Mouse (Mus musculus) left cerebral cortex, adult 11 months (tissue): ENCODE measurements around the gene Tmem240.
"Not testable (repeated sequence)": the region's sequence is repeated elsewhere in the genome, so short reads cannot be mapped to it uniquely, and the experiment has no call there.

Experiments
- DNase-seq: peaks from one replicate; pipeline ENCODE4 v3.0.0; 2022; ENCODE audit warnings: low spot score

Gene Tmem240

GRCm38 (mm10) chr4:155734350-155734941, at the start of gene Tmem240:
Gene Tmem240, plus strand, starts transcription at chr4:155734800.
- peak; percentile 88 for DNase-seq

DNA sequence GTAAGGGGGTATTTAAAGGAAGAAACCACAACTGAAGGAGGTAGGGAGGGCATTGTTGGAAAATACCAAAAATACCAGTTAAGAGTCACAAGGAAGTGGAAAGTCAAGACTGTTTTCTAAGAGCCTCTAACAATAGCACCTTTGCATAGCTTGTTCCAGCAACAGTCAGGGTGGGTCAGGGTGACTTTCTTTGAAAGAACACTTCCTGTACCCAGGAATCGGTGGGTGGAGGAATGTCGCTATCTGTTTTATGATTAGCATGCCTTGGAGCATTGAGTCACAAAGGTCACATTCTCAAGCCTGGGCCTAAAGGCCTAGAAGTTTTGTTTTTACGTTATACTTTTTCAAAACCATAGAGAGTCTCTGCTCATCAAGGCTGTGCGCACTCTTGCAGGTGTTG, 46.8 kb upstream of the Tmem240 start:
- DNase-seq, result not testable (repeated sequence)

DNA sequence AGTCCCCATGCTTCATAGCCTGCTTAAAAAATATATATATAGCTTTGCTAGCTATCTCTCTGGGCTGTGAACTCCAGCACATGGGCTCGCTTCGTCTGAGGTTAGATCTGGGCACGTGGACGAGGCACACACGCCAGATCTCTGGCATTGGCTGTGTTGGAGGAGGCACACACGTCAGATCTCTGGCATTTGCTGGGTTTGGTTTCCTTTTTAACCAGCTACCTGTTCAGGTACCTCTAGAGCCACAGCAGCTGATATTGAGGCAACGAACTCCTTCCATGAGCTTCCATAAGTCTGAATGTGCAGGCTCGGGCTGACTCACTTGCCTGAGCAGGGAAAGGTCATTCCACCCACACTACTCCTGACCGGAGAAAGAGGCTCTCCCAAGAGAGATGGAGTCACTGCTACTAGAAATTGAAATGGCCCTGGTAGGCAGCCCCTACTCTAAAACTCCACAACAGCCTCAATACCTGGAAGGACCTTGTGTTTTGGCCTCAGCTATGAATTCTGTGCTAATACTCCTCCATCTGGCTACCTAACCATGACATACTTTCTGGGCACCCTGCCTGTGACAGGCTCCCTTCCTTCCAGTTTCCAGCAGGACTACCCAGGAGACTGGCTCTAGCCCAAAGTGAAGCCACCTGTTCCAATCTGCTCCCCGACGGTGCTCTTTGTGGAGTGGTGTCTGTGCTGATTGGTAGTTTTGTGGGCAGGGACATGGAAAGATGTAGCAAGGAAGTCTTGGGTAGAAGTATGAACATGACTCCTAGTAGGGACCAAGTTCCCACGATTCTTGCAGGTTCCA, 43.8 kb upstream of the Tmem240 start:
- no peak for DNase-seq

- no peak for DNase-seq
These were observed 42.2 kb upstream of the Tmem240 start for GRCm38 (mm10) chr4:155692421-155692820.

DNA sequence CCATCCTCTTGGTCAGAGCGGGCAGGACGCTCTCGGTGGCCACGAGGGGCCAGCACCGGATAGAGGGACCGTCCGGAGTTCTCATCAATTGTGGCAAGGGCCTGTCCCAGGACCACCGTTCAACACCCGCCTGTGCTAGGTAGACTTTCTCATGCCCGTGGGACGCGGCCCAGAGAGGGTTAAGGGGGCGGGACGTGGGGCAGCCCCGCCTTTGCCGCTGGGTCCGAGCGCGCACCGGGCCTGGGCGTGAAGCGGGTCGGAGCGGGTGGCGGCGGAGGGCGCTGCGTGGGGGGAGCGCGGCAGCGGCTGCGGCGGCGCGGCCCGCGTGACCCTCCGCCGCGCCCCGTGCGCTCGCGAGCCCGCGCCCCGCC, 40.5 kb upstream of the Tmem240 start, which contains the start of gene Fndc10:
Gene Fndc10, plus strand, starts transcription at position 232 of the 371 bp plus-strand sequence.
- peak; percentile 59 for DNase-seq

- DNase-seq, result peak; percentile 75
These were observed 39.9 kb upstream of the Tmem240 start for GRCm38 (mm10) chr4:155694482-155695401.

DNA sequence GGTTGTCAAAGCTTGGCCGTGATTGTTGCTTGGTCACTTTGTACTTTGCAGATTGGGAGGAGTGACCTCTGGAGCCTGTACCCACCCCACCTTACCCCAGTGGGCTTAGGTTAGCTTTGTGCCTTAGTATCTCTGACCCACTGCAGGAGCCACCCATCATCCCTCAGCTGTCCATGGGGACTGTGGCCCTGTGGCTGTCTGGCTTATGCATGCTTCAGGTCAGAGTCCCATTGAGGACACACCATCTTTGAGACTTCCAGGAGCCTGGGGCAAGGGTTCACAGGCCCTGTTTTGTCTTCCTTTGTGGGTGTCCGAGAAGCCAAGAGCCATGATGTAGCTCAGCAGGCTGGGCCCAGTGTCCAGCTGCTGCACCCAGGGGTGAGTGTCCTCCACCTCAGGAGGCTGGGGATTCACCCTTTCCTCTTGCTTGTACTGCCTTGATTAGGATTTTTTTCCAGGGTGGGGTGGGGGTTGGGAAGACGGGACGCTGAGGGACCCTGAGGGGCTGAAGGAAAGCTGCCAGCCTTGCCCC, 39.0 kb upstream of the Tmem240 start:
- no peak for DNase-seq

- DNase-seq, result no peak
These were observed 38.0 kb upstream of the Tmem240 start for GRCm38 (mm10) chr4:155696261-155697255.

DNA sequence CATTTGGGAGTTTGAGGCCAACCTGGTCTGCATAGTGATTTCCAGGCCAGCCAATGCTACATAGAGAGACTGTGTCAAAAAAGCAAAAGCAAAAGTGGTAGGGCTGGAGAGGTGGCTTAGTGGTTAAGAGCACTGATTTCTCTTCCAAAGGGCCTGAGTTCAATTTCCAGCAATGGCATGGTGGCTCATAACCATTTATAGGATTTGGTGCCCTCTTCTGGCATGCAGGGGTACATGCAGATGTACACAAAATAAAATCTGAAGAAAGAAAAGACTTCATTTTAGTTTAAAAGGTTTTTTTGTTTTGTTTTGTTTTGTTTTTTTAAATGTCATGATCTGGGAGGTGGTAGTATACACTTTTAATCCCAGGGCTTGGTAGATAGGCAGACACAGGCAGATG, 34.2 kb upstream of the Tmem240 start:
- no peak for DNase-seq

DNA sequence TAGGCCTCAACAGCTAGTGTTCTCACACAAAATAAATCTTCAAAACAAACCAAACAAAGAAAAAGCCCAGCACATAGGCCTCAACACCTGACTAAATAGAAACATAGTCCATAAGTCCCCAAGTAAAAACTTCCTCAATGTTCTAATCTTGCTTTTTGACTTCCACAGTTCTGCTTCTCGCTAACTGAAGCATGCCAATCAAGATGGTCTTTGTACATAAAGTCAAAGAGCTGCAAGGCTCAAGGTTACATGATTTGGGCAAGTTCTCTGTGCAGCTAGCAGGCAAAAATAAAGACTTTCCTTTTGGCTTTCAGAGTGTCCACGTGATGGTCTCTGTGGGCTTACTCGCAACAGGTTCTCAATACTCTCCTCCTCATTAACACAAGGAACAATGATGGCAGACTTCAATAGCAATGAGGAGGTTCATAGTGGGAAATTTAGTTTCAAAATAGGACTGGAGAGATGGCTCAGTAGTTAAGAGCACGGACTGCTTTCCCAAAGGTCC, 31.1 kb upstream of the Tmem240 start:
- DNase-seq, result no peak

- DNase-seq, result peak; percentile 89
These were observed 29.6 kb upstream of the Tmem240 start, which contains the start of gene Ssu72 for GRCm38 (mm10) chr4:155704721-155705591. Gene Ssu72, plus strand, starts transcription at chr4:155704800.

DNA sequence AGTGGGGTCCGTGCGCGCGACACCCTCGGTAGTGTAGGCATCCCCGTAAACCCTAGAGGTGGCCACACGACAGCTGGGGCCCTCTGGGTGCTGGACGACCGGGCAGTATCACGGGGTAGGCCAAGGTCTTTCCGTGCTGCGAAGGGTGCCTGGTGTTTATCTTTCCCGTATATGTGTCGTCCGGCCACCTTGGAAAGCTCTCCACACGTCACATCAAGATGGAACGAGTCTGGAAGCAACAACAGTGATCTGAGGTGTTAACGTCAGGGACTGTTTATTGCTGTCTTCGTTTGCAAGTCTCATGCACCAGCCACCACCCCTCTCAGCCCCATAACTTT, 29.0 kb upstream of the Tmem240 start:
- DNase-seq, result no peak

- DNase-seq, result no peak
These were observed 26.0 kb upstream of the Tmem240 start for GRCm38 (mm10) chr4:155708582-155708981.

GRCm38 (mm10) chr4:155708988-155709387, 25.6 kb upstream of the Tmem240 start:
- no peak for DNase-seq

- DNase-seq, result no peak
These were observed 23.9 kb upstream of the Tmem240 start for GRCm38 (mm10) chr4:155710521-155711252.

DNA sequence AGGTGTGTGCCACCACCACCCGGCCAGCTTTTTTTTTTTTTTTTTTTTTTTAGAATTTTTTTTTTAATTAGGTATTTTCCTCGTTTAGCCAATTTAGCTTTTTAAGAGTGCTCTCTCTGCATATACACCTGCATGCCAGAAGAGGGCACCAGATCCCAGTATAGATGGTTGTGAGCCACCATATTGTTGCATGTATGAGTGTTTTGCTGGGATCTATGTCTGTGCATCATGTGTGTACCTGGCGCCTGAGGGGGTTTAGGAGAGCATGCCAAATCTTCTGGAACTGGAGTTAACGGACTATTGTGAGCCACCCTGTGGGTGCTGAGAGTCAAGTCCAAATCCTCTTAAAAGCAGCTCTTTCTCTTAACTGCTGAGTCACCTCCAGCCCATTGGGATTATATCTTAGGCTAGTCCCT, 12.9 kb upstream of the Tmem240 start:
- no peak for DNase-seq

- DNase-seq, result no peak
These were observed 6.6 kb upstream of the Tmem240 start for GRCm38 (mm10) chr4:155727993-155728392.

- DNase-seq, result no peak
These were observed 1.3 kb upstream of the Tmem240 start for GRCm38 (mm10) chr4:155733267-155733666.
